Comparison of ENCODE assay signal across 15 mouse cellular contexts in genomic region chr7:112202843-112203242, GRCm38 (mm10). TPM values are rescaled to one million over a fixed set of nuclear protein-coding genes. Genes with fewer than 3 reads are reported as not detected.
DNase-seq lines count a peak whose midpoint lies in the region; ATAC-seq and TF ChIP-seq lines count a peak whose summit lies in the region.
"Had no signal": no experiment of that assay in that cellular context is flagged by ENCODE, and none has a peak within 500 bp of the region (broad histone marks: within the 10 kb centered on the region; RNA-seq: fewer than 3 reads in every experiment).

No protein-coding gene starts in this region.

- POLR2A ChIA-PET in Patski (lab: Charles Lee): interaction anchor here (0.5 to 1.4 kb wide), 9 partner anchors 10 to 127 kb away, joined by 3 to 5 read pairs (median 3); no protein-coding TSS in a partner anchor

- H3K27ac ChIP-seq in olfactory bulb, adult 2 months (ENCODE audit: insufficient read depth, low read depth, low read length): peak overlapping the region; percentile 46
- H3K27ac ChIP-seq: embryonic facial prominence, embryonic 15.5 days had no signal

- H3K4me1 ChIP-seq in olfactory bulb, adult 2 months (ENCODE audit: control insufficient read depth, insufficient read depth, low read length): peaks cover 43% of the 10 kb centered on the region

- 56% methylated on average over 5 of the region's 5 CpGs for WGBS in olfactory bulb, adult 2 months

- peak; percentile 57 to 71 for DNase-seq in frontal cortex, adult 2 months (ENCODE audit: extremely low spot score in 1 of 2, low spot score in 1 of 2)
- no peak for DNase-seq in frontal cortex, postnatal 14 days (ENCODE audit: low spot score in 2 of 2)
- DNase-seq in left cerebral cortex, postnatal 14 days (ENCODE audit: low spot score in 2 of 2): peak; percentile 50 to 54
- no peak for DNase-seq in left cerebral cortex, adult 11 months (ENCODE audit: low spot score)
- DNase-seq in Patski (ENCODE audit: low read depth, low spot score): no peak
- no peak for DNase-seq in thymus, postnatal 25 days
- DNase-seq: forebrain, postnatal 0 days; heart, postnatal 10 days; layer of hippocampus, postnatal 36 days; lung, postnatal 10 days had no signal

- H3K27me3 ChIP-seq in Patski: no peaks in the 10 kb centered on the region
- H3K27me3 ChIP-seq: embryonic facial prominence, embryonic 15.5 days had no signal

- intact Hi-C loops in left cerebral cortex, postnatal 14 days (cut with DNase I): no loop called here

- no peak overlapping the region for H3K4me3 ChIP-seq in olfactory bulb, adult 2 months (ENCODE audit: insufficient read depth, low read depth, low read length)
- H3K4me3 ChIP-seq: embryonic facial prominence, embryonic 15.5 days had no signal

- CTCF ChIA-PET in Patski (lab: Charles Lee): interaction anchor here (0.6 to 3.6 kb wide), 14 partner anchors 10 to 174 kb away, joined by 3 to 9 read pairs (median 4); no protein-coding TSS in a partner anchor

- ATAC-seq in Patski: peak; percentile 49
- ATAC-seq: forebrain, postnatal 0 days; hindbrain, embryonic 16.5 days had no signal

- no peak for TF ChIP-seq CTCF in Patski (IDR thresholded peaks at IDR 0.05)
- TF ChIP-seq CTCF in olfactory bulb, adult 2 months (IDR thresholded peaks at IDR 0.05; ENCODE audit: insufficient read depth, low read depth, low read length): no peak

- in situ Hi-C loops in Patski (cut with MboI; ENCODE audit: low pct_unique_long_range_greater_than_20kb): loop anchor here (5.0 kb wide), 1 partner anchor 99 kb away; no protein-coding TSS in a partner anchor

- no peak for TF ChIP-seq POLR2A in olfactory bulb, adult 2 months (IDR thresholded peaks at IDR 0.05; ENCODE audit: insufficient read depth, low read depth, low read length)

RNA-seq across cellular contexts. Expression of gene Mical2, which starts 22.8 kb away (rescaled TPM):
- polyA plus RNA-seq in frontal cortex, adult 2 months (2012; rRNA removed): 229 and 253 TPM in 2 replicates
- total RNA-seq in left cerebral cortex, postnatal 14 days (2021): 100 to 1,000 TPM; 497 to 557 TPM
- 50.7 TPM for polyA plus RNA-seq in Patski (2021)
- polyA plus RNA-seq in olfactory bulb, adult 2 months (2012; ENCODE audit: insufficient read depth, insufficient read length, low replicate concordance, missing spikeins): 155 TPM in 1 of 2 replicates, not detected in the other
- total RNA-seq: CH12.LX had no signal

RNA-seq across cellular contexts. Expression of gene Dkk3, which starts 44.0 kb away (rescaled TPM):
- 95.3 and 106 TPM in 2 replicates for polyA plus RNA-seq in frontal cortex, adult 2 months (2012; rRNA removed)
- total RNA-seq in left cerebral cortex, postnatal 14 days (2021): 100 to 1,000 TPM in 1 of 2 experiments, 10 to 100 TPM in 1; 97.1 to 119 TPM
- 99.9 TPM for polyA plus RNA-seq in Patski (2021)
- polyA plus RNA-seq in olfactory bulb, adult 2 months (2012; ENCODE audit: insufficient read depth, insufficient read length, low replicate concordance, missing spikeins): not detected in 2 replicates
- total RNA-seq: granulocyte monocyte progenitor cell, adult 5-6 weeks had no signal

Comparison
In these comparisons a context has a peak if more than half of its experiments do, and no peak if none do; other contexts are left out.
1. DNase-seq: peak in frontal cortex, adult 2 months (2 of 2) and left cerebral cortex, postnatal 14 days (2 of 2); none in frontal cortex, postnatal 14 days (0 of 2), left cerebral cortex, adult 11 months (single experiment), Patski (single experiment) and thymus, postnatal 25 days (single experiment).
2. RNA of gene Dkk3, which starts 44.0 kb away (polyA plus RNA-seq): 95.3 to 106 TPM in frontal cortex, adult 2 months and 99.9 TPM in Patski (single experiment); not detected in olfactory bulb, adult 2 months; every median in the first group is over 10 times any median in the second.